Mouse (Mus musculus) ES-Bruce4 (cell line): ENCODE data around the gene Tnpo3.

Experiments
- CTCF ChIP-seq: IDR thresholded peaks from one replicate; pipeline ENCODE4 v1.8.1; 2011; ENCODE audit warnings: low read depth, low read length
- EP300 ChIP-seq: IDR thresholded peaks from 2 replicates; pipeline ENCODE4 v1.6.1; 2011; ENCODE audit warnings: low read depth, low read length; ENCODE audit not compliant: insufficient read depth

GRCm38 (mm10) chr6:29540223-29540622 lies 69.5 kb downstream of the Tnpo3 start:
- TF ChIP-seq EP300, result no peak
- TF ChIP-seq CTCF, result no peak
